Comparison of ENCODE assay signal across 8 mouse cellular contexts in the genomic region with DNA sequence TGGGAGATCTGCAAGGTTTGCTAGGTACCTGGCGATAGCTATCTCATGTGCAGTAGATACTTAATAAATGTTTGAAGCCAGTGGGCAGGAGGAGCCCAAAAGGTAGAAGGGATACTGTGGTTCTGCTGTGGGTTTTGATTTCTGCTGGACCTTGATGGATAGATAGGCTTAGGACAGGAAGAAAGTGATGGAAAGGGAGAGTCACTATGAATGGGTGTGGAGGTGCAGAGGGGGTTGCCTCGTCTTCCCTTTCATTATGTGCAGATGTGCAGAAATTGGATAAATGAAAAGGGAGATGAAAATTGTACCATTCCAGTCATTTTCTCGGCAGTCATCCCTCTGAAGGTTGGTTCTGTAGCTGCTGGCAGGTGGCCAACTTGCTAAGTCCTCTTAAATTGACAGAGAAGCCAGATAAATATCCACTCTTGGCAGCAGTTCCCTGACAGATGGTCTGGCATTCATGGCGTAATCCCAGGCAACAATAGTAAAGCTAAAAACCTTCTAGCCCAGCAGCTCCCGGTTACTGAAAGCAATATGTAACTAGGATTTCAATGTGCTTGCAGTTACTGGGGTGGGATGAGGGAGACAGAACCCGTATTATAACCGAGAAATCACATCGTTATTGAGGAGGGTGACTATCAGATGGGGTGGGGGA.
DNase-seq lines count a peak whose midpoint lies in the region; ATAC-seq lines count a peak whose summit lies in the region.

No protein-coding gene starts in this region.

- peak; percentile 73 for DNase-seq in 3T3-L1 (ENCODE audit: low read depth, low spot score)
- DNase-seq in adrenal gland, adult 18-20 months (ENCODE audit: low spot score in 2 of 2): peak; percentile 18 to 21
- peak; percentile 5 for DNase-seq in gonadal fat pad, adult 2 months (ENCODE audit: low read depth)
- peak; percentile 94 for DNase-seq in left cerebral cortex, postnatal 4 days
- DNase-seq in ovary, postnatal 36 days (ENCODE audit: low spot score): peak; percentile 5
- DNase-seq in spleen, postnatal 14 days (ENCODE audit: low spot score in 2 of 2): no peak
- no peak for DNase-seq in yolk sac, embryonic 10.5 days (ENCODE audit: low spot score)

- H3K4me3 ChIP-seq in embryonic facial prominence, embryonic 12.5 days: no peak overlapping the region

- H3K4me2 ChIP-seq in embryonic facial prominence, embryonic 12.5 days (replicated peaks): no peak overlapping the region

- intact Hi-C loops in left cerebral cortex, postnatal 4 days (cut with DNase I): loop anchor here (10.0 kb wide), 1 partner anchor 332 kb away; the partner anchor contains the start of gene Cntnap4

- peak; percentile 67 for ATAC-seq in embryonic facial prominence, embryonic 12.5 days (ENCODE audit: insufficient number of reproducible peaks, insufficient read depth, low FRiP score, low TSS enrichment)

- no peak overlapping the region; the same call in 1 of the 2 replicates for H3K27ac ChIP-seq in embryonic facial prominence, embryonic 12.5 days

- H3K9ac ChIP-seq in embryonic facial prominence, embryonic 12.5 days: no peak overlapping the region

- 0 out of 2 replicates have a peak, but pooled peaks cover 5% of the 10 kb centered on the region for H3K4me1 ChIP-seq in embryonic facial prominence, embryonic 12.5 days

- no peaks in the 10 kb centered on the region for H3K27me3 ChIP-seq in embryonic facial prominence, embryonic 12.5 days

- no peaks in the 10 kb centered on the region for H3K9me3 ChIP-seq in embryonic facial prominence, embryonic 12.5 days

- WGBS in embryonic facial prominence, embryonic 12.5 days: 33% methylated on average over 8 of the region's 8 CpGs

- no peaks in the 10 kb centered on the region for H3K36me3 ChIP-seq in embryonic facial prominence, embryonic 12.5 days

Comparison
In these comparisons a context has a peak if more than half of its experiments do, and no peak if none do; other contexts are left out.
1. DNase-seq: peak in 3T3-L1 (single experiment), adrenal gland, adult 18-20 months (2 of 2), gonadal fat pad, adult 2 months (single experiment), left cerebral cortex, postnatal 4 days (single experiment) and ovary, postnatal 36 days (single experiment); none in spleen, postnatal 14 days (0 of 2) and yolk sac, embryonic 10.5 days (single experiment).